Mouse (Mus musculus) c-Kit-positive CD71-positive TER-119-negative erythroid progenitor cells, embryonic 14.5 days (primary cell): Measurements from ENCODE around the gene Agpat1.
A peak's percentile ranks its signal among the peaks of the same experiment; 100 is the strongest.

Experiments used
- DNase-seq: peaks from one replicate; pipeline ENCODE4 v3.0.0-alpha.2; 2013; ENCODE audit warnings: low read depth

Gene Agpat1

GRCm38 (mm10) chr17:34604061-34604508, at the start of gene Agpat1:
TSS of gene Agpat1 (plus strand) at chr17:34604262.
- DNase-seq = peak; percentile 98

- peak; percentile 57 for DNase-seq
Observed at GRCm38 (mm10) chr17:34555483-34555882, 48.6 kb upstream of the Agpat1 start.

DNA sequence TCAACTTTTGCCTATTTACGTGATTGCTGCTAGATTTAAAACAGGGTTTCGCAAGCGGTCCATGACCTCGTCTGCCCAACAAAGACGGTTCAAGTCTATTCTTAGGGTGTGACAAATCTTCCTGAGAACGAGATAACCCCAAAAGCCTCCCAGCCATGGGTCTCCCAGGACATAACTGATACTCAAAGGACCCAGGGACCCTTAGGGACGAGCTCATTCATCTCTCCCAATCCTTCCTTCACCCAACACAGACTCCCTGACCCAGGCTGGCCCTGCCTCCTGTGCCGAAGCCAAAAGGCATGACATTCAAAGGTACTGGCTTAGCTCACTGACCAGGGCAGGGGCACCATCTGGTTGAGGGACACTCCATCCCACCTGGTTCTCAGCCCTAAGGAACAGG, 47.7 kb upstream of the Agpat1 start:
- no peak for DNase-seq

DNA sequence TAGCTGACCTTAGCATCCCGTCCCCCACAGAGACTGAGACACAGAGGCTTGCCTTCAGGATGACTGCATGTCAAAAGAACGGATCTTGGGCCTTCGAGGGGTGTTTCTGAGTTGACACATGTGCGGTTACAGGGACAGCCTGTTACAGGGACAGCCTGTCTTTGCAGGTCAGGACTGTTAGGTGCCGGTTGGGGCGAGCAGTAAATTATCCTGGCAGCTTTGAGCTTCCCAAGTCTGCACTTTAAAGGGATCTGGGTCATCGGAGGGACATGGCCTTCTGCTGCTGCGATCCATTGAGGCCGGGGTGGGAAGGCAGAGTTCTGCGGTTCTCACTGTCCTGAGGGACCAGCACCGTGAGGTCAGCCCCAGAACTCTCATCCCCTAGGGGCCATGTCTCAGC, 46.7 kb upstream of the Agpat1 start:
- DNase-seq = no peak

DNA sequence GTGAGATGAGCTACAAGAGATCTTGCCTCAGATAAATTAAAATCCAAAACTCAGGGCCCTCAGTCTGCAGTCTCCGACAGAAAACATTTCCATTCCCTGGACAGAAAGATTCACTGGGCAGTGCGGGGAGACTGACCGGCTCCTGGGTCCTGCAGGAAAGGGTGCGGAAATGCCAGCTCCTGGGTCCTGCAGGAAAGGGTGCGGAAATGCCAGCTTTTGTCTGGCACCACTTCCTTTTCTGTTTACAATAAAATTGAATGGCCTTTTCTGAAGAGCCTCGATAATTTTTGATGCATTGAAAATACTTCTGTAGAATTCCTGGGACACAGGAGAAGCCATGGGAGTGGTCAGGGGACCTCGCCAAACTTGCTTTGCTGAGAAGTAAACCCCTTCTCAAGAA, 44.9 kb upstream of the Agpat1 start:
- DNase-seq = no peak

GRCm38 (mm10) chr17:34559895-34560294, 44.2 kb upstream of the Agpat1 start:
- peak; percentile 27 for DNase-seq

GRCm38 (mm10) chr17:34560438-34560837, 43.6 kb upstream of the Agpat1 start:
- no peak for DNase-seq

- DNase-seq = no peak
Observed at GRCm38 (mm10) chr17:34561200-34561599, 42.9 kb upstream of the Agpat1 start.

DNA sequence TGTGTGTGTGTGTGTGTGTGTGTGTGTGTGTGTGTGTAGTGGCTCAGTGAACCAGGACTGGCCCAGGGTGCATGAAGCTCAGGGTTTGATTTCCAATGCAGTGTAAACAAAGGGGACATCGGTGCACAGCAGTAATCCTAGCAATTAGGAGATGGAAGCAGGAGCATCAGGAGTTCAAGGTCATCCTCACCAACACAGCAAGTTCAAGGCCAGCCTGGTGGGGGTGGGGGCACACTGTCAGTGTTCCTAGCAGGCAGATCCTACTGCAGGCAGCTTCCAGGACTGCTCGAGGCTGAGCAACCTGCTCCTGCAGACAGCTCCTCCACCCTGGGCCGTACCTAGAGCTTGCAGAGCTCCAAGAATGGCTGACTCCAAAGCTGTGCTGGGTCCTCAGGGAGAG, 41.5 kb upstream of the Agpat1 start:
- DNase-seq = no peak

GRCm38 (mm10) chr17:34563354-34563753, 40.7 kb upstream of the Agpat1 start:
- DNase-seq = no peak

- DNase-seq = no peak
Observed at GRCm38 (mm10) chr17:34564003-34564421, 40.0 kb upstream of the Agpat1 start, which contains the start of gene Notch4. TSS of gene Notch4 (plus strand) at chr17:34564268.

DNA sequence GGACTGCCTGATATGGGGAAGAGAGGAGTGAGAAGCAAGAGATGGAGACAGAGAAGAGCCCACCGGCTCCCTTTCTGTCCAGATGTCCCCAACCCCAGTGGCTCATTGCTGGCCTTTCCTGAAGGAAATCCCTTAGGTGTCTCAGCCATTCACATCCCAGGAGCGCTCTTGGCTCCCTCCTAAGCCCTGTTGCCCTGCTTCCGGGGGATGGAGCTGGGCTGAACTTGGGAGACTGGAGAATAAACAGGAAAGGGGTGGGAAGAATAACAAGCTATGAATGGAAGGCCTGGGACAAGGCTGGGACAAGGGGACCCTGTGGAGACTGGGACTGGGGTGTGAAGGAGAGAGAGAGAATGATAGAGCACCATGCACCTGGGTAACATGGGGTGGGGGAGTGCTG, 39.3 kb upstream of the Agpat1 start:
- no peak for DNase-seq

DNA sequence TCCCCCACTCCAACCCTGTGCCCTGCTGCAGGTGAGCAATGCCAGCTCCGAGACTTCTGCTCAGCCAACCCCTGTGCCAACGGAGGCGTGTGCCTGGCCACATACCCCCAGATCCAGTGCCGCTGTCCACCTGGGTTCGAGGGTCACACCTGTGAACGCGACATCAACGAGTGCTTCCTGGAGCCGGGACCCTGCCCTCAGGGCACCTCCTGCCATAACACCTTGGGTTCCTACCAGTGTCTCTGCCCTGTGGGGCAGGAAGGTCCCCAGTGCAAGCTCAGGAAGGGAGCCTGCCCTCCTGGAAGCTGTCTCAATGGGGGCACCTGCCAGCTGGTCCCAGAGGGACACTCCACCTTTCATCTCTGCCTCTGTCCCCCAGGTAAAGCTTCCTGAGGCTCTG, 36.8 kb upstream of the Agpat1 start:
- no peak for DNase-seq

- DNase-seq = no peak
Observed at GRCm38 (mm10) chr17:34568421-34568820, 35.6 kb upstream of the Agpat1 start.

- DNase-seq = no peak
Observed at GRCm38 (mm10) chr17:34569919-34570318, 34.1 kb upstream of the Agpat1 start.

- DNase-seq = no peak
Observed at GRCm38 (mm10) chr17:34571875-34572274, 32.2 kb upstream of the Agpat1 start.

DNA sequence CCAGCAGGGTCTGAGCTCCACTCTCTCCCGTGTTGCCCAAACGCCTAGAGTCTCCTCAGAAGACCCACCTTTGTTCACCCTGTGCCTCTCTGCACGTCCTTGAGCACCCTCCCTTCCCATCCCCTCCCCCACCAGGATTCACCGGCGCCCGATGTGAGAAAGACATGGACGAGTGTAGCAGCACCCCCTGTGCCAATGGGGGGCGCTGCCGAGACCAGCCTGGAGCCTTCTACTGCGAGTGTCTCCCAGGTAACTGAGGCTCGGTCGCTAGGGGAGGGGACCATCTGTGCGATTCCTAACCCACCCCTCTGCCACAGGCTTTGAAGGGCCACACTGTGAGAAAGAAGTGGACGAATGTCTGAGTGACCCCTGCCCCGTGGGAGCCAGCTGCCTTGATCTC, 31.7 kb upstream of the Agpat1 start:
- DNase-seq = no peak

- no peak for DNase-seq
Observed at GRCm38 (mm10) chr17:34576577-34576976, 27.5 kb upstream of the Agpat1 start.

GRCm38 (mm10) chr17:34578070-34578469, 26.0 kb upstream of the Agpat1 start:
- DNase-seq = no peak

- no peak for DNase-seq
Observed at GRCm38 (mm10) chr17:34582528-34582927, 21.5 kb upstream of the Agpat1 start.

GRCm38 (mm10) chr17:34583397-34583796, 20.7 kb upstream of the Agpat1 start:
- DNase-seq = no peak

GRCm38 (mm10) chr17:34583819-34584218, 20.2 kb upstream of the Agpat1 start:
- DNase-seq = no peak

DNA sequence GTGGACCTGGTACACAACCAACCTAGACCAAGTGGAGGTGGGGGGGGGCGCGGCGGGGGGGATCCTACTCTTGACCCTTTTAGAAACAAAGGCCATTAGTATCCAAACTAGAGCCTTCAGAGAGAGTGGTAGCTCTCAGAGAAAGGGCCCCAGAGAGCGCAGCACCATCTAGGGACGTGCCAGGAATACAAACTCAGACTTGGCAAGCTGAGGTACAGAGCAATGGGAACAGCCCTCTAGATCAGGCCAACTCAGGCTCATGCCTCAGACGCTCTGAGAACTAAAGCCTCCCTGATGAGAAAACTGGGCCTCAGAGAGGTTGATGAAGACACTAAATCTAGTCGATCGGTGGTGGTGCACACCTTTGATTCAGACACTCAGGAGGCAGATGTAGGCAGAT, 18.9 kb upstream of the Agpat1 start:
- DNase-seq = no peak

GRCm38 (mm10) chr17:34585877-34586771, 17.9 kb upstream of the Agpat1 start:
- DNase-seq = no peak
